Mouse (Mus musculus): Measurements from ENCODE around the gene Sfi1. TPM values are rescaled to one million over a fixed set of nuclear protein-coding genes. Genes with fewer than 3 reads are reported as not detected.
A peak's percentile ranks its signal among the peaks of the same experiment; 100 is the strongest.
"Not testable (repeated sequence)": the region's sequence is repeated elsewhere in the genome, so short reads cannot be mapped to it uniquely, and the experiment has no call there.

Sfi1 gene
- total and polyA plus RNA-seq, 3 experiments, result 49.8 to 180 (median 83.6) TPM

DNA sequence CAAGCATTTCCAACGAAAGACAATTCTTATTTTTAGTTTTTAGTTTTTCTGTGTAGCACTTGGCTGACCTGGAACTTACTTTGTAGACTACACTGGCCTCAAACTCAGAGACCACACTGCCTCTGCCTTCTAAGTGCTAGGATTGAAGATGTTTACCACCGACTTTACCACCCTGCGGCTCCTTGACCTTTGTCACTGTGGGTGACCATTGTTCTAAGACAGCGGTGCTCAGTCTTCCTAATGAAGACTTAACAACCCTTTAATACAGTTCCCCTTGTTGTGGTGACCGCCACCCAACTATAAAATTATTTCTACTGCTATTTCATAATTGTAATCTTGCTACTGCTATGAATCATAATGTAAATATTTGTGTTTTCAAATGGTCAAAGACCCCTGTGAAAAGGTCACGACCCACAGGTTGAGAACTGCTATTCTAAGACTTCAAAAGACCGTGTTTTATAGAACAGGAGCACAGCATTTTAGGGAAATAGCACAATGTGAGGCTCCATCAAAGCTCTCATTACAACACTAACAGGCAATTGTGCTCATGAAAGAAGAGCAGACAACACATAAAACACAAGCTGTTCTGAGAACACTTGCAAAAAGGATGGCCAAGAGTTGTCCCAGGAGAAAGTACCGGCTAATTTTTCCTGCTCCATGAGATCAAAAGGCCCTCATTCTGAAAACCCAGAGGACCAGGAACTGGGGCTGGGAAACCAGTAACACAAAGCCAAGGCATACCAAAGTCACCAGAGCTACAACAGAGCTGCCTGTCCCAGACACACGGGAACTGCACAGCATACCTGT lies 47.7 kb downstream of the Sfi1 start:
- not testable (repeated sequence) for H3K79me2 ChIP-seq (ENCODE audit: control insufficient read depth, insufficient read depth, low read length, poor library complexity); H3K4me1 ChIP-seq (ENCODE audit: control insufficient read depth in 1 of 2, insufficient read depth in 2 of 2, low read length in 2 of 2); H3K27ac ChIP-seq (ENCODE audit: control insufficient read depth, low read depth, low read length); DNase-seq (ENCODE audit: low read depth, low spot score); H3K9me3 ChIP-seq (replicated peaks; ENCODE audit: insufficient read depth, low read length); H3K9ac ChIP-seq (ENCODE audit: control insufficient read depth, low read depth, low read length, poor library complexity, severe bottlenecking); H3K4me3 ChIP-seq (ENCODE audit: control insufficient read depth in 1 of 2, insufficient read depth in 1 of 2, low read depth in 2 of 2, low read length in 2 of 2); H3K27me3 ChIP-seq (ENCODE audit: control insufficient read depth in 1 of 2, insufficient read depth in 2 of 2, low read length in 2 of 2); H3K36me3 ChIP-seq (ENCODE audit: control insufficient read depth in 1 of 2, insufficient read depth in 2 of 2, low read length in 2 of 2)

DNA sequence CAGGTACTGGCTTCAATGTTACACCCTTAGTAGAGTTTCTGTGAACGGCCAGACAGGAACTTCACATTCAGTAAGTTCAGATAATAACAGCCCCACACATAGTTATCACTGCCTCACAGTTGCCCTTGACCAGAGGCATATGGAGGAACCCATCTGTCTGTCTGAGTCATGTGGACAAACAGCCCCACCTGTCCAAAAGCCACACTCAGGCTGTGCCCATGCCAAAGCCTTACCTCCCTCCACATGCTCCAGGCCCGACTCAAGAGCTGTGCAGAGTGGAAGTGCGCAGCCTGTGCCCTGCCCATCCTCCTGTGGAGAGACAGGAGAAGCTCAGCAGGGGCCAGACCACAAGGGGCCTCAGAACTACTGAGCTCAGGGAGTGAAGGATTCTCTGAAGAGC lies 49.3 kb downstream of the Sfi1 start:
- TF ChIP-seq GATA1 (IDR thresholded peaks at IDR 0.05; ENCODE audit: low read depth, low read length) (peak; percentile 34; the same call in 1 of the 2 replicates), USF1 (IDR thresholded peaks at IDR 0.05; ENCODE audit: low read depth, low read length) (peak; percentile 40; the same call in 1 of the 2 replicates), TAL1 (IDR thresholded peaks at IDR 0.05; ENCODE audit: low read length) (peak; percentile 46), TCF12 (IDR thresholded peaks at IDR 0.05; ENCODE audit: low read depth, low read length) (peak; percentile 47; the same call in 1 of the 2 replicates), EP300 (IDR thresholded peaks at IDR 0.05; ENCODE audit: low read depth in 1 of 2, low read length in 2 of 2) (peak in 1 of 2 experiments; percentile 51; a peak in 2 of 4 replicates), ETS1 (IDR thresholded peaks at IDR 0.05; ENCODE audit: low read depth, low read length) (0 out of 2 replicates have a peak, but pooled peaks have one; percentile 31), MAX (IDR thresholded peaks at IDR 0.05; ENCODE audit: low read length) (0 out of 2 replicates have a peak, but pooled peaks have one; percentile 21)
- peak; percentile 63 for DNase-seq (ENCODE audit: low read depth, low spot score)
- H3K9ac ChIP-seq (ENCODE audit: control insufficient read depth, low read depth, low read length, poor library complexity, severe bottlenecking); H3K4me3 ChIP-seq (ENCODE audit: control insufficient read depth in 1 of 2, insufficient read depth in 1 of 2, low read depth in 2 of 2, low read length in 2 of 2); H3K27ac ChIP-seq (ENCODE audit: control insufficient read depth, low read depth, low read length); H3K79me2 ChIP-seq (ENCODE audit: control insufficient read depth, insufficient read depth, low read length, poor library complexity); H3K36me3 ChIP-seq (ENCODE audit: control insufficient read depth in 1 of 2, insufficient read depth in 2 of 2, low read length in 2 of 2); H3K27me3 ChIP-seq (ENCODE audit: control insufficient read depth in 1 of 2, insufficient read depth in 2 of 2, low read length in 2 of 2); H3K9me3 ChIP-seq (replicated peaks; ENCODE audit: insufficient read depth, low read length); H3K4me1 ChIP-seq (ENCODE audit: control insufficient read depth in 1 of 2, insufficient read depth in 2 of 2, low read length in 2 of 2): not testable (repeated sequence)

- H3K9ac ChIP-seq (ENCODE audit: control insufficient read depth, low read depth, low read length, poor library complexity, severe bottlenecking); H3K4me1 ChIP-seq (ENCODE audit: control insufficient read depth in 1 of 2, insufficient read depth in 2 of 2, low read length in 2 of 2); H3K79me2 ChIP-seq (ENCODE audit: control insufficient read depth, insufficient read depth, low read length, poor library complexity); H3K4me3 ChIP-seq (ENCODE audit: control insufficient read depth in 1 of 2, insufficient read depth in 1 of 2, low read depth in 2 of 2, low read length in 2 of 2); H3K27ac ChIP-seq (ENCODE audit: control insufficient read depth, low read depth, low read length); H3K27me3 ChIP-seq (ENCODE audit: control insufficient read depth in 1 of 2, insufficient read depth in 2 of 2, low read length in 2 of 2); H3K9me3 ChIP-seq (replicated peaks; ENCODE audit: insufficient read depth, low read length); DNase-seq (ENCODE audit: low read depth, low spot score); H3K36me3 ChIP-seq (ENCODE audit: control insufficient read depth in 1 of 2, insufficient read depth in 2 of 2, low read length in 2 of 2): not testable (repeated sequence)
Observed at GRCm38 (mm10) chr11:3142413-3142812, 50.9 kb downstream of the Sfi1 start.

DNA sequence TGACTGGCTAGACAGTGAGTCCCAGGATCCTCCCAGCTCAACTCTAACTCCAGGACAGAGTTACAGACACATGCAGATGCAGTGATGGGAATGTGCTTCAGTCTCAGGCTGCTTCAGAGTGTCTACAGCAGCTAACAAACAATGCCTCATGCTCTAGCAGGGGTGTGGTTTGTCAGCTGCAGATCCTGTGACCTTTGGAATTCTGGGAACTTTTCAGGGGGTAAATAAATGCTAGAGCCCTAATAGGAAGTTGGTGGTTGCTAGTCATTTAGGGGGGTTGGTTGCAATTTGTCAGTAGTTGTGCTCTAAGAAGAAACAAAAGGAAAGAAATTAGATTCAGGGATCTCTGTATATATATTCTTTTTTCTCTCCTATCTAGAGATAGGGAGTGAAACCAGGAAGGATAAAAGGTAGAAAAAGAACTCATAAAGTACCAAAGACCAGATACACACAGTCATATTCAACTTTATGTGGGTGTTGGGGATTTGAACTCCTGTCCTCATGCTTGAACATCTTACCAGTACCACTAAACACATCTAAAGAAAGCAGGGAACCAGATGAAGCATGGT lies 52.2 kb downstream of the Sfi1 start:
- H3K27ac ChIP-seq (ENCODE audit: control insufficient read depth, low read depth, low read length); H3K36me3 ChIP-seq (ENCODE audit: control insufficient read depth in 1 of 2, insufficient read depth in 2 of 2, low read length in 2 of 2): not testable (repeated sequence)

GRCm38 (mm10) chr11:3138323-3138722 lies 54.9 kb downstream of the Sfi1 start:
- H3K4me3 ChIP-seq (ENCODE audit: control insufficient read depth in 1 of 2, insufficient read depth in 1 of 2, low read depth in 2 of 2, low read length in 2 of 2); H3K27me3 ChIP-seq (ENCODE audit: control insufficient read depth in 1 of 2, insufficient read depth in 2 of 2, low read length in 2 of 2); H3K4me1 ChIP-seq (ENCODE audit: control insufficient read depth in 1 of 2, insufficient read depth in 2 of 2, low read length in 2 of 2); H3K9me3 ChIP-seq (replicated peaks; ENCODE audit: insufficient read depth, low read length); H3K27ac ChIP-seq (ENCODE audit: control insufficient read depth, low read depth, low read length); H3K9ac ChIP-seq (ENCODE audit: control insufficient read depth, low read depth, low read length, poor library complexity, severe bottlenecking); DNase-seq (ENCODE audit: low read depth, low spot score); H3K36me3 ChIP-seq (ENCODE audit: control insufficient read depth in 1 of 2, insufficient read depth in 2 of 2, low read length in 2 of 2); H3K79me2 ChIP-seq (ENCODE audit: control insufficient read depth, insufficient read depth, low read length, poor library complexity): not testable (repeated sequence)

More for the DNA sequence above, 52.2 kb downstream of the Sfi1 start:
- not testable (repeated sequence) for H3K79me2 ChIP-seq (ENCODE audit: control insufficient read depth, insufficient read depth, low read length, poor library complexity); H3K4me1 ChIP-seq (ENCODE audit: control insufficient read depth in 1 of 2, insufficient read depth in 2 of 2, low read length in 2 of 2); H3K9ac ChIP-seq (ENCODE audit: control insufficient read depth, low read depth, low read length, poor library complexity, severe bottlenecking); H3K9me3 ChIP-seq (replicated peaks; ENCODE audit: insufficient read depth, low read length); H3K27me3 ChIP-seq (ENCODE audit: control insufficient read depth in 1 of 2, insufficient read depth in 2 of 2, low read length in 2 of 2); H3K4me3 ChIP-seq (ENCODE audit: control insufficient read depth in 1 of 2, insufficient read depth in 1 of 2, low read depth in 2 of 2, low read length in 2 of 2); DNase-seq (ENCODE audit: low read depth, low spot score)

DNA sequence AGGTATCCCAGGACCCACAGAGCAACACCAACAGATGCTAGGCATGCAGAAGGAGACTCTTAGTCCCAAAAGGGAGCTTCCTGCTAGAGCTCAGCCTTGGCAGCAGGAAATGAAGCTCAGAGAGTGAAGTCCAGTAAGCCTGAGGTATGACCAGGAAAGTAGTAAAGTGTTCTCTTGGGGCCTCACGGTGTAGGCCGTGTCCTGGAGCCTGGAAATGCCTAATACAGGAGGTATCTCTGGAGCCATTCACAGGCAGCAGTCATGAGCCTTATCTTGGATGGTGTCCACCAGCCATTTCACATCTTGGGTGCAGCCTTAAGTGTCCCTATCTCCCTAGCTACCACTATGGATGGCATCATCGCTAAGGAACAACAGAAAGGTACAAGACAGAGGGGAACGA lies 56.0 kb downstream of the Sfi1 start:
- peak; percentile 48 for DNase-seq (ENCODE audit: low read depth, low spot score)

More for the DNA sequence above, 56.0 kb downstream of the Sfi1 start:
- H3K36me3 ChIP-seq (ENCODE audit: control insufficient read depth in 1 of 2, insufficient read depth in 2 of 2, low read length in 2 of 2); H3K79me2 ChIP-seq (ENCODE audit: control insufficient read depth, insufficient read depth, low read length, poor library complexity); H3K27me3 ChIP-seq (ENCODE audit: control insufficient read depth in 1 of 2, insufficient read depth in 2 of 2, low read length in 2 of 2); H3K9ac ChIP-seq (ENCODE audit: control insufficient read depth, low read depth, low read length, poor library complexity, severe bottlenecking); H3K4me3 ChIP-seq (ENCODE audit: control insufficient read depth in 1 of 2, insufficient read depth in 1 of 2, low read depth in 2 of 2, low read length in 2 of 2); H3K4me1 ChIP-seq (ENCODE audit: control insufficient read depth in 1 of 2, insufficient read depth in 2 of 2, low read length in 2 of 2); H3K9me3 ChIP-seq (replicated peaks; ENCODE audit: insufficient read depth, low read length); H3K27ac ChIP-seq (ENCODE audit: control insufficient read depth, low read depth, low read length): not testable (repeated sequence)
